Mouse (Mus musculus): ENCODE measurements around the gene Nkx6-1. TPM values are rescaled to one million over a fixed set of nuclear protein-coding genes. Genes with fewer than 3 reads are reported as not detected.

Nkx6-1 gene
- polyA plus RNA-seq, 1 experiment from 2014 or later: 0.14 TPM

DNA sequence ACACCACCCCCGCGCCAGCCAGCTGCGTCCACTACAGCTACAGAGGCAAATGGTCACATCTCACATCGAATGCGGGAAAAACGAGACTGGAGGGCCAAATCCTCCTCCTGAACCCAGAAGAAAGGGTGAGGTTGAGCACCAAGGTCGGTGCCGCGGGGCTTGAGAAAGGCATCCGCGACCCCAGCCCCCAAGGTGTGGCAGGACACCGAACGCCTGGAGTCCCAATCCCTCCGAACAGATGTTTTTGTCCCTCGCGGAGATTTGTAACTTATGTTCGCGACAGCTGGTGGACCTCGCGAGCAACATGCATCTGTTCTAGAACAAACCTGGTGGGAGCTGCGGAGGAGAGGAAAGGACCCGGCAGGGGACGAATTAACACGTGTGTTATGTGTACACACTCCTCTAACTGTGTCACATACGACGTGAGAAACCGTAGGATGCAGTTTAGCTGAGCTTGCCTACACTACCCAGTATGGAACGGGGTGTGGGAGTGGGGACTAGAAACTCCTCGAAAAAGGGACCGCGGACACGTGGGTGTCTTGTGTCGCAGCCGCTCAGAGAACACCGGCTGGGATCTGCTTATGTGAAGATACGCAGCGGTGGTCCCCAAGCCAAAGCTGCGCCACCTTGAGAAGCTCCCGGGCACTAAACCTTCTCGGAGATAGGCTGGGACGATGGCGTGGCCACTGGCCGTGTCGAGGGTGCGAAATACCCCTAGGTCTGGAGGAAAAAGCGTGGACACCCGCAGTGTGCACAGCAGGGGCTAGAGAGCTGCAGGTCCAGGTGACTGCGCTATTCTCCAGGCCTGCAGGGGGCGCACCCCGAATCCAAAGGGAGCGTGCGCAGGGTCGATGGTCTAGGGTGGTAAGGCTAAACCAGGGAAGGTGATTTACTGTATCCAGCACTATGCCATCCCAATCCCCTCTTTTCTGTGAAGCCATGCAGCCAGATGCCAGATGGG lies 16.8 kb downstream of the Nkx6-1 start:
- no peak overlapping the region for H3K27ac ChIP-seq (ENCODE audit: low read length)
- no peak for ATAC-seq (replicated peaks; ENCODE audit: extremely low read depth, insufficient read depth, low FRiP score)
- no peaks in the 10 kb centered on the region for H3K4me1 ChIP-seq (ENCODE audit: control insufficient read depth, insufficient read depth, low read length)
- WGBS: 3% methylated on average over 53 of the region's 53 CpGs
- H3K36me3 ChIP-seq (ENCODE audit: control insufficient read depth, insufficient read depth): no peaks in the 10 kb centered on the region
- H3K4me2 ChIP-seq (ENCODE audit: low read depth, low read length): no peak overlapping the region
- H3K27me3 ChIP-seq (ENCODE audit: control insufficient read depth, insufficient read depth, low read length): peaks cover 71% of the 10 kb centered on the region
- no peak overlapping the region for H3K4me3 ChIP-seq (ENCODE audit: low read length)
- H3K9ac ChIP-seq (ENCODE audit: low read length): no peak overlapping the region
- peaks cover 3% of the 10 kb centered on the region; the same call in 1 of the 2 replicates for H3K9me3 ChIP-seq (replicated peaks; ENCODE audit: control insufficient read depth, low read length)

DNA sequence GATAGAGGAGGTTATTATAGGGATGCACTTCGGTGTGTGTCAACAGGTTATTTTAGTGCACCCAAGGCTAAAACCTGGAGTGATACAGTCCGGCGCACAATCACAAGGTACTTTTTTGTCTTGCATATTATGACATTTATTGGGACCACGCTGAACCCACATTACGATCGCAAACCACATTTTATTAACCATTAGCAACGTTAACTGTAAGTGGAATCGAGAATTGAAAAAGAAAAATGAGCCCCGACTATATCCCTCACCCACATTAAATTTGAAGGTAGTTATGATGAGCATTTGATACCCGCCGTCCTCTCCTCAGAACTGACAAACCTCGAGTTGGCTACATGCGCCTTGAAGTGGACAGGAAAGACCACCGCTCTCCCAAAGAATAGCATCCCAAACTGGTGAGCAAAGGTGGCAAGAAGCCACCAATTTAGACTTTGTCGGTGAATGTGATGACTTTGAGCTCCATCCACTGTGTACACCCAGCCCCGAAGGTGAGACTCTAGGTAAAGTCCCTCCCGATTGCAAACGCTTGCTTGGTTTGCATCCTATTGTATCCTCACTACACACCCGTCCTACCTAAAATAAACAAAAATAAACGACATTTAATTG lies 17.7 kb downstream of the Nkx6-1 start:
- H3K27me3 ChIP-seq (ENCODE audit: control insufficient read depth, insufficient read depth, low read length): peaks cover 71% of the 10 kb centered on the region
- WGBS: 37% methylated on average over 20 of the region's 20 CpGs
- H3K4me1 ChIP-seq (ENCODE audit: control insufficient read depth, insufficient read depth, low read length): no peaks in the 10 kb centered on the region
- no peak overlapping the region for H3K4me3 ChIP-seq (ENCODE audit: low read length)
- no peak overlapping the region for H3K27ac ChIP-seq (ENCODE audit: low read length)
- peaks cover 3% of the 10 kb centered on the region; the same call in 1 of the 2 replicates for H3K9me3 ChIP-seq (replicated peaks; ENCODE audit: control insufficient read depth, low read length)
- H3K9ac ChIP-seq (ENCODE audit: low read length): no peak overlapping the region
- ATAC-seq (replicated peaks; ENCODE audit: extremely low read depth, insufficient read depth, low FRiP score): no peak
- H3K36me3 ChIP-seq (ENCODE audit: control insufficient read depth, insufficient read depth): no peaks in the 10 kb centered on the region
- no peak overlapping the region for H3K4me2 ChIP-seq (ENCODE audit: low read depth, low read length)

- Histone ChIP-seq H3K36me3 (ENCODE audit: control insufficient read depth, insufficient read depth) (no peaks in the 10 kb centered on the region), H3K27ac (ENCODE audit: low read length) (no peak overlapping the region), H3K4me1 (ENCODE audit: control insufficient read depth, insufficient read depth, low read length) (no peaks in the 10 kb centered on the region), H3K4me3 (ENCODE audit: low read length) (no peak overlapping the region), H3K4me2 (ENCODE audit: low read depth, low read length) (no peak overlapping the region), H3K9ac (ENCODE audit: low read length) (no peak overlapping the region), H3K27me3 (ENCODE audit: control insufficient read depth, insufficient read depth, low read length) (peaks cover 62% of the 10 kb centered on the region), H3K9me3 (replicated peaks; ENCODE audit: control insufficient read depth, low read length) (peaks cover 3% of the 10 kb centered on the region; the same call in 1 of the 2 replicates)
- 74% methylated on average over 8 of the region's 8 CpGs for WGBS
- no peak for ATAC-seq (replicated peaks; ENCODE audit: extremely low read depth, insufficient read depth, low FRiP score)
These were observed 19.7 kb downstream of the Nkx6-1 start for GRCm38 (mm10) chr5:101645071-101645470.

DNA sequence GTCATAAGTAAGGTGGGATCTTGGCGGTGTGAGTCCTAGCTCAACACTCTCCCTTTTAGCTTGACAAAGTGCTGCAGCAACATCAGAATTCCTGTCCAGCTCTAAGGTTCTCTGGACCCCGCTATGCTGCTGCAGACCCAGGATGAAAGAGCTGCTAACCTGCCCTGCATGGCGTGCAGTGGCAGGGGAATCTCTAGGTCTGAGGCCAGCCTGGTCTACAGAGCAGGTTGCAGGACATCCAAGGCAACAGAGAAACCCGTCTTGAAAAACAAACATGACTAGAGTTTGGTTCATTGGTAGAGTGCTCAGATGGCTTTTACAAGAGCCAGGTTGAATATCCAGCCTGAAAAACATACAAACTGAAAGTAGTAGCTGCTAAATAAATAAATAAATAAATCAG lies 26.7 kb downstream of the Nkx6-1 start:
- no peak overlapping the region for H3K4me3 ChIP-seq (ENCODE audit: low read length)

More for the DNA sequence above, 26.7 kb downstream of the Nkx6-1 start:
- no peaks in the 10 kb centered on the region for H3K4me1 ChIP-seq (ENCODE audit: control insufficient read depth, insufficient read depth, low read length)
- H3K9me3 ChIP-seq (replicated peaks; ENCODE audit: control insufficient read depth, low read length): no peaks in the 10 kb centered on the region
- no peak overlapping the region for H3K4me2 ChIP-seq (ENCODE audit: low read depth, low read length)
- H3K9ac ChIP-seq (ENCODE audit: low read length): no peak overlapping the region
- no peak overlapping the region for H3K27ac ChIP-seq (ENCODE audit: low read length)
- no peaks in the 10 kb centered on the region for H3K36me3 ChIP-seq (ENCODE audit: control insufficient read depth, insufficient read depth)
- H3K27me3 ChIP-seq (ENCODE audit: control insufficient read depth, insufficient read depth, low read length): 0 out of 2 replicates have a peak, but pooled peaks cover 2% of the 10 kb centered on the region
- no peak for ATAC-seq (replicated peaks; ENCODE audit: extremely low read depth, insufficient read depth, low FRiP score)
- WGBS: 83% methylated on average over 4 of the region's 4 CpGs

Other genes with a start within 250 kb of the Nkx6-1 start
- 3.2 and 4.7 TPM in 2 replicates for gene Cds1, start 100.1 kb upstream of the Nkx6-1 start, polyA plus RNA-seq (2015; fragmentation: Nextera tagmentation; extraction: Ambion mirVana)